Mouse (Mus musculus): ENCODE measurements at regions not wholly inside any gene's neighbourhood (a gene's known extent, or its start where the extent isn't known, plus 50 kb on each side); places are given as distances from the start of the nearest gene placed in this dataset.

GRCm38 (mm10) chr2:138809767-138810166 is 553.4 kb downstream of the Btbd3 start:
- no peak for ATAC-seq (ENCODE audit: insufficient number of reproducible peaks, low FRiP score, low TSS enrichment)

- ATAC-seq (ENCODE audit: insufficient number of reproducible peaks, low FRiP score, low TSS enrichment), result peak; percentile 91
Measured at GRCm38 (mm10) chr2:138820489-138820888, 564.1 kb downstream of the Btbd3 start.

- no peak for ATAC-seq (ENCODE audit: insufficient number of reproducible peaks, low FRiP score, low TSS enrichment)
Measured at GRCm38 (mm10) chr2:138824873-138825272, 568.5 kb downstream of the Btbd3 start.

GRCm38 (mm10) chr2:138827813-138828570 is 571.6 kb downstream of the Btbd3 start:
- ATAC-seq (ENCODE audit: insufficient number of reproducible peaks, low FRiP score, low TSS enrichment), result no peak

GRCm38 (mm10) chr2:138838846-138839245 is 582.5 kb downstream of the Btbd3 start:
- ATAC-seq (ENCODE audit: insufficient number of reproducible peaks, low FRiP score, low TSS enrichment), result no peak

- no peak for ATAC-seq (ENCODE audit: insufficient number of reproducible peaks, low FRiP score, low TSS enrichment)
Measured at GRCm38 (mm10) chr2:138859121-138859520, 602.8 kb downstream of the Btbd3 start.

- ATAC-seq (ENCODE audit: insufficient number of reproducible peaks, low FRiP score, low TSS enrichment), result no peak
Measured at GRCm38 (mm10) chr2:138896563-138896962, 597.1 kb upstream of the Sptlc3 start.

GRCm38 (mm10) chr2:138897101-138897500 is 596.6 kb upstream of the Sptlc3 start:
- ATAC-seq (ENCODE audit: insufficient number of reproducible peaks, low FRiP score, low TSS enrichment), result no peak

- no peak for ATAC-seq (ENCODE audit: insufficient number of reproducible peaks, low FRiP score, low TSS enrichment)
Measured at GRCm38 (mm10) chr2:138937165-138937564, 556.5 kb upstream of the Sptlc3 start.

- ATAC-seq (ENCODE audit: insufficient number of reproducible peaks, low FRiP score, low TSS enrichment), result peak; percentile 66; the same call in 1 of the 2 replicates
Measured at GRCm38 (mm10) chr2:138939367-138939766, 554.3 kb upstream of the Sptlc3 start.

- no peak for ATAC-seq (ENCODE audit: insufficient number of reproducible peaks, low FRiP score, low TSS enrichment)
Measured at GRCm38 (mm10) chr2:138966110-138966790, 527.5 kb upstream of the Sptlc3 start.

- ATAC-seq (ENCODE audit: insufficient number of reproducible peaks, low FRiP score, low TSS enrichment), result no peak
Measured at GRCm38 (mm10) chr2:138974548-138974947, 519.2 kb upstream of the Sptlc3 start.

- no peak for ATAC-seq (ENCODE audit: insufficient number of reproducible peaks, low FRiP score, low TSS enrichment)
Measured at GRCm38 (mm10) chr2:138990031-138990430, 503.7 kb upstream of the Sptlc3 start.

- no peak for ATAC-seq (ENCODE audit: insufficient number of reproducible peaks, low FRiP score, low TSS enrichment)
Measured at GRCm38 (mm10) chr2:139032105-139032812, 461.5 kb upstream of the Sptlc3 start.

GRCm38 (mm10) chr2:139034800-139035199 is 458.9 kb upstream of the Sptlc3 start:
- ATAC-seq (ENCODE audit: insufficient number of reproducible peaks, low FRiP score, low TSS enrichment), result no peak

GRCm38 (mm10) chr2:139041671-139042273 is 451.9 kb upstream of the Sptlc3 start:
- no peak for ATAC-seq (ENCODE audit: insufficient number of reproducible peaks, low FRiP score, low TSS enrichment)

GRCm38 (mm10) chr2:139044684-139045083 is 449.0 kb upstream of the Sptlc3 start:
- ATAC-seq (ENCODE audit: insufficient number of reproducible peaks, low FRiP score, low TSS enrichment), result no peak

- ATAC-seq (ENCODE audit: insufficient number of reproducible peaks, low FRiP score, low TSS enrichment), result no peak
Measured at GRCm38 (mm10) chr2:139055249-139055648, 438.5 kb upstream of the Sptlc3 start.

GRCm38 (mm10) chr2:139069276-139069961 is 424.3 kb upstream of the Sptlc3 start:
- no peak for ATAC-seq (ENCODE audit: insufficient number of reproducible peaks, low FRiP score, low TSS enrichment)

GRCm38 (mm10) chr2:139071690-139072089 is 422.0 kb upstream of the Sptlc3 start:
- ATAC-seq (ENCODE audit: insufficient number of reproducible peaks, low FRiP score, low TSS enrichment), result no peak
